Mouse (Mus musculus) neutrophil, adult 5-6 weeks (primary cell): ENCODE data around the gene Dld. TPM values are rescaled to one million over a fixed set of nuclear protein-coding genes. Genes with fewer than 3 reads are reported as not detected.

Source experiments
- ATAC-seq: fragments of 151-379, 151-347 bp; 2 replicates; pipeline ENCODE4 v1.8.0; 2017; ENCODE audit warnings: mild to moderate bottlenecking, moderate TSS enrichment; ENCODE audit not compliant: insufficient number of reproducible peaks, poor library complexity, low FRiP score, severe bottlenecking; ENCODE audit errors: extremely low read depth
- total RNA-seq: library from RNA; stranded (forward); fragments of 200-1000 nt; gene quantifications from 2 replicates; pipeline ENCODE4 v1.2.3, GENCODE M21; 2017

Gene Dld
- total RNA-seq, 1 experiment from 2014 or later, result 87.2 TPM

DNA sequence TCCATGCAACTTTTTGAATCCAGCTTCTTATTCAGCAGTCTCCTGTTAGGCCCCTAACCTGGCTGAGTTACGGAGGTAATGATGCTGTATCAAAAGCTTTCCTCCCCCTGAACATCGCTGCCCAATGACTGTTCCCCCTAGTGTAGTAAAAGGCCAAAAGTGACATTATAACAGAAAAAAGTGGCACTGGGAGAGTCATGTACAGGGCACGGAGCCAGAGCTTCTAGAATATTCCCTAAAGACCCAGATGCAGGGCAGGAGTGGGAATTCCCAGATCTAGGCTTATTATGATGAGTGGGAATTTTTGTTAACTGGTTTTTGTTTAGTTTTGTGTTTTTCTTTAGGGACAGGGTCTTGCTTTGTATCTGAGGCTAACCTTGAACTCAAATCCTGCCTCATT, 52.1 kb downstream of the Dld start:
- no peak for ATAC-seq

DNA sequence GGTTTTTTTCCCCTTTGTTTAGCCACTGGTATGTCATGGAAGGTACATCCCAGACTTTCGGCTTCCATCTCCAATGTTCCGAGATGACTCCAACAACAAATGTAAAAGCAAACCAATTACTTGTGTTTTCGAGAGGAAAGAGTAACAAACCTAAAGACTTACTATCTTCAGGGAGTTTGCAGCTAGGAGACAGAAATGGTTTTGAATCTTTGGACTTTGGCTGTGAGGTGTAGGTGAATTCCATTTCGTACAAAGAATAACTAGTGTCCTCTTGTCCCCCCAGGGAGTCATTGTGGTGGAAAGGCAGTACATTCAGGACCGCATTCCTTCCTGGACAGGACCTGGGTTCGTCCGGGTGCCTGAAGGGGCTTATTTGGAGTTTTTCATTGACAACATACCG, 52.7 kb downstream of the Dld start:
- ATAC-seq, result no peak

DNA sequence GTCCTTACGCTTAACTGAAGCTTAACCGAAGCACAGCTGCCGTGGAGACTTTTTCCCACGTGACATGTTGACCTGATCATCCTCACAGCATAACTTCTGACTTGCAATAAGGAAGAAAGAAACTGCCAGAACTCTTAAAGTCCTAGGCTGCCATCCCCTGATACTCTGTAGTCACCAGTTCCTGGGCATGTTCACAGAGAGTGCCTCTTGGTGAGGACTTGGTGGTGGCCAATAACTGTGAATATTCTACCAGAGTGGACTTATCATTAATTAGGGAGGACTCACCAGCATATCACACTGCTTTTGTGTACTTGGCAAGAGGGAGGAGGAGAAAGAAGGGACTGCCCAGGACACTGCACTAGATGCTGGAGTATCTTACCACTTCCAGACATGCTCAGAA, 53.1 kb downstream of the Dld start:
- ATAC-seq, result no peak

DNA sequence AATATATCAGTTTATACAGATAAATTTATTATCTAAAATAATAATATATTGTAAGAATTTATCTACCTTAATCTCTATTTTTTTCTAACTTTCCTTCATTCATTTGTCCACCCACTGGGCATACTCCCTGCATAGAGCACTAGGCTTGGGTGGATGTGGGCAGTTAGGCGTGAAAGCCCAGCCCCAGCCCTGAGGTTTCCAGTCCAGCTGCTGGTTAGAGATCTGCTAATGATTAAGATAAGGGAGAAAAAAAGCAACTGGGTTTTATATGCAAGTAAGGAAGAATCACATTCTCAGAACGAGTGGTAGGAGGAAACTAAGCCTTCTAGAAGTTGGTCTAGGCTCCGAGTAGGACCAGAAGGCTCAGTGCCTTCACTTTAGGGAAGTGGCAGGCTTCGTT, 55.2 kb downstream of the Dld start:
- ATAC-seq, result no peak

DNA sequence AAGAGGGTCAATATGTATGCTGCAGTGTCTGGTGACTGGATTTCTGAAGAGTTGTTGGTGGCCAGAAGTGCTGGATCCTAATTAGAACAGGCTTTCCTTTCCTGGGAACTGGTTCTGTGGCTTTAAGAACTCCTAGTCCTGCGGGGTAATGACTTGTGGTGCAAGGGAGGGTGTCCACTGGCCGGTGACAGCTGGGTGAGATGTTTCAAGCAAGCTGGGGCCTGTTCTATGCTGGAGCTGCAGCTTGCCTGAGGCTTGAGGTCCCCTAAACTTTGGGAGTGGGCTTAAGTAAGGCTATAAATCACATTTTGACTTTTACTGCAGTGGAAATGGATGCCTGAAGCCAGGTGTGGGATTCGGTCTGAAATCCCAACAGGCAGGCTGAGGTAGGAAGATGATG, 55.7 kb downstream of the Dld start:
- no peak for ATAC-seq

DNA sequence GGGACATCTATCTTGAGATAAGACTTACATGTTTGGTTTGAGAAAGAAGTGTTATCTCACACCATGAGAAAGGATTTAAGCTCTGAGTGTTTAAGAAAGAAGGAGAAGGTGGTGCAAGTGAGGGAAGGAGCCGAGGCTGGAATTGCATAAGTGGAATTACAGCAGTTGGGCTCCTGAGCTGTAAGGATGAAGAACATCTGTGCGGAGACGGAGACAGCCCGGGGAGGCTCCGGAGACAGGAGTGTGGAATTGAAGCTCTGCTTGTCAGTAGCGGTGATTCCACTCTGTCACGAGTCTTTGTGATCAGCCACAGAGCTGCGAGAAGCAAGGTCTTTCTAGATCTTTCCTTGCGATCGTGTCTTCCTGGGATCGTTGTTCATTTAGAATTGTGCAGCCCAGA, 56.3 kb downstream of the Dld start:
- no peak for ATAC-seq

DNA sequence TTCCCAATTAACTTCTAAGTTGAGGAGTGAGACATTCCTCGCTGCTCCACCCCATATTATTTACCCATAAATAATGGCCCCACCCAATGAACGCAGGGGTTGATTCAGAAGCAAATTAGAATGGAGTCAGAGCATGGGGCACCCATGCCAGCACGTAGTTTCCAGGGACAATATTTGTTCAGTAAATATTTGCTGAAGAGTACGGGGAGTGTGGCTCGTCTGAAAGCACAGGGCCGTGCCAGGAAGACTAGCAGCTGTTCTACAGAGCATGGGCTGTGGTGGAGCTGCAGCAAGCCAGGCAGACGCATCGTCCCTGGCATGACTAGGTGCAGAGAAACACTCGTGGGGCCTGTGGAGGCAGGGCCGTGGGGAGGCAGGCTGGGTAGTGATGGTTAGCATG, 56.7 kb downstream of the Dld start:
- ATAC-seq, result no peak

DNA sequence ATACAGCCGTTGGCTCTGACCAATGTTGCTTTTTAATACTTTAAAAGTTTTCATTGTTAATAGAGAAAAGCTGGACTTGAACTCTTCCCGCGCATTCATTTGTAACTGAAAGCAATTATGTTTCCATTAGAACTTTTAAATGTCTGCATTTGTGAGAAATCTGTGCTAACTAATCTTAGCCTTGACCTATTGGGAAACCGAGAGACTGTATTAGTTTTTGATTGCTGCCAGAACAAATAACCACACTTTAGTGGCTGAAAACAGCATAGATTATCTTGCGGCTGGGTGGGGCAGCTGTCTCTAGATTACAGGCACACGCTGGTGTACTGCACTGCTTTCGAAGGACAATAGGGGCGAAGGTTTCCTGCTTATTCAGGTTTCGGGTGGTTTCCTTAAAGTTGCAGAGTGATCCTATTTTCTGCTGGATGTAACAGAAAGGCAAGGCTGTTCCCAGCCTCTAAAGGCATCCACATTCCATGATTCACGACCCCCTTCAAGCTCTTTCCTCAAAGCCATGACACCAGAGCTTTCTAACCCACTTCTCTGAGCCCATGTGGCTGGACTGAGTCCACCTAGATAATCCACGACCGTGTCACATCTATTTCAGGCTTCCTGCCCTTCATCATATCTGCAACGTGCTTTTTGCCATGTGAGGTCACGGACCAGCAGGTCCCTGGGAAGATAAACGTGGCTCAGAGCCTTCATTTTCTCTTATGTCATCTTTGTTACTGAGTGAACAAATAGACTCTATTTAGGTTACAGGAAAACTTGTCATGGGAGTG, 57.7 kb downstream of the Dld start:
- ATAC-seq, result no peak

DNA sequence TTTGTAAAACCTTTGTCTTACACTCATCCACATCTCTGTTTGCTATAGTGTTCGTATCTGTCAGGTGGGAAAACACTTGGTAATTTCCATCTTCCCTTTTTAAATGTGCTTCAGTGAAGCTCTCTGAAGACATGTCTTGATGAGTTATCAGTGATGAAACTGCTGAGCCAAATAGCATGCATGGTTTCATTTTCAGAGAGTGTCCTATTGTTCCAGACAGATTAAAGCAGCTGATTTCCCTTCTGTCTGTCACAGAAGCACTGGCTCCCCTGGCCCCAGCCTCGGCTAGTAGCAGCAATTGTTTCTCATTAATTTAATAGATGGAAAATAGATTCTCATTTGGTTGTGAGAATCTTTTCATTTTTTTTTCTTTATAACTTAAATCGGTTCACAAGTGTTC, 60.3 kb downstream of the Dld start:
- no peak for ATAC-seq

DNA sequence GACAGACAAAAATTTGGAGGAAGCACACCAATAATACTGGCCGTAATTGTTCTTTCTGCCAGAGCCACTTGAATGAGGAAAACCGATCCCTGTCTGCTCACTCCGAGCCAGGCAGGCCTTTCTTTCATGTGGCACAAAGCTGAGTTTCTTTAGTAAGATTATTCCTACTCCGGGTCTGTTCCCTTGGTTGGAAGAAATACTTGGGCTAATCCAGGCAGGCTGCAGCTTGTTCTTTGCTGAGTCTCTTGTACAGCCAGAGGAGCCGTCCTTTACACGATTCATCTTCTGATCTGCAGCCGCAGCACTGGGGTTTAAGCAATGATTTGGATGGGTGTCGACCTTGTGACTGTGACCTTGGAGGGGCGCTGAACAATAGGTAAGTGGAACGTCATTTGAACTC, 62.2 kb downstream of the Dld start:
- no peak for ATAC-seq

DNA sequence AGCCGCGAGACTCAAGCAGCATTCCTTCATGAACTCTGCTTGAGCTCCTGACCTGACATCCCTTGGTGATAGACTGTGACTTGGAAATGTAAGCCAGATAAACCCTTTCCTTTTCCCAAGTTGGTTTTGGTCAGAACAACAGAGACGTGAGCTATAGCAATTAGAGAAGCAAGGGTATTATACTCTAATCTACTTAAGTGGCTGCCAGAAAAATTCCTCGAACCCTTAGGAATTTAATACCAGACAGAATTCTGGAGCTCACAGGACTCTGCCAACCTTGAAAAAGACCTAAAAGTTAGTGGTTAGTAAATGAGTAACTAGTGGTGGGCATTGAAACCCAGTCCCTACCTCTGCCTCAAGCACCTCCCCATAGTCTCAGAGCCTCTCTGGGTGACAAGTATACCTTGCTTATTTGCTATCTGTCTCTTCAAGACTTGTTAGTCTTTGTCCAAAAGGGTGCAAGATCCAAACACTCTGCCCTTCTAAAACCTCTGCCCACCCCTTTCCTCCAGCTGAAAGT, 67.6 kb downstream of the Dld start:
- ATAC-seq, result no peak

DNA sequence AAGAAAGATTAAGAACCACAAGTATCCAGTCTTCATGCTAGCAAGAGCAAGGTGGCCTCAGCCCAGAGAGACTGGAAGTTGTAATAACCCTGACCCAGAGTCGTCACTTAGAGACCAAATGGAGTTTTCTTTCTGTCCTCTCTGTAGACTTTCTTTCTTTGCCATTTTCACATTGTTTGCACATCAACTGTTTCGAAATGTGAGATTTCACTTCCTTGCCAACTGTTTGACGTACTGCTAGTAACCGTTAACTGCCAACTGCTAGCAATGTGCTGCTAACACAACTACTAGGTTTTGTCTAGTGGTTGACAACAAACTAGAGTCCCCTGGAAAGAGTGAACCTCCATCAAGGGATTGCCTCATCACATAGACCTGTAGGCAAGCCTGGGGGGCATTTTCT, 68.1 kb downstream of the Dld start:
- ATAC-seq, result no peak

DNA sequence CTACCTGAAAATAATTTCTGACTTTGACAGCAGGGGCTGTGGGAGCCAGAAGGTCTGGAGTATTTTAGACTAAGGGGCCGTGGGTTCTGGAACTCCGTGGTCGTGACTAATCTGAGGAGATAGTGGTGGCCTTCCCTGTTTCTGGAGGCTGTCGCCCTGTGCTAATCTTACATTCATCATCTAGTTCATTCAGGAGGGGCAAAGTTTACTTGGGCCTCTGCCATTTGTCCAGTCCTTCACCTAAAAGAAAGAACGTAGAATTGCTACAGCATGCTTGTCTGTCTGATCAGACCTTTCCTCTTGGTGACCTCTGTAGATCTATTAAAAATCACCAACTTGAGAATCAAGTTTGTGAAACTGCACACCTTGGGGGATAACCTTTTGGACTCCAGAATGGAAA, 69.0 kb downstream of the Dld start:
- ATAC-seq, result no peak

Other genes starting within 250 kb of the Dld start
- not detected in 2 replicates for gene Gm6993, start 110.7 kb downstream of the Dld start, total RNA-seq
- gene Lamb1, start 86.2 kb downstream of the Dld start, total RNA-seq, result 0.23 TPM in 1 of 2 replicates, not detected in the other
- gene Slc26a3, start 39.4 kb upstream of the Dld start, total RNA-seq, result 0.49 TPM in 1 of 2 replicates, not detected in the other
- 10.9 and 12.6 TPM in 2 replicates for gene Cbll1, start 148.2 kb upstream of the Dld start, total RNA-seq
- not detected in 2 replicates for gene Slc26a4, start 208.5 kb upstream of the Dld start, total RNA-seq